In genomic region chr3:52610466-52610865, GRCm38 (mm10) we compare ENCODE assay signal across 17 mouse cellular contexts.
"Had no signal": no experiment of that assay in that cellular context is flagged by ENCODE, and none has a peak within 500 bp of the region (broad histone marks: within the 10 kb centered on the region; RNA-seq: fewer than 3 reads in every experiment).

No protein-coding gene starts in this region.

- H3K4me1 ChIP-seq: liver, embryonic 13.5 days; neural tube, embryonic 12.5 days had no signal

- DNase-seq: kidney, adult 18-20 months; kidney, adult 9 months; kidney, postnatal 14 days; kidney, postnatal 4 days; layer of hippocampus, adult 9-11 months; liver, embryonic 13.5 days; lung, adult 2 months; lung, postnatal 14 days; lung, postnatal 4 days; midbrain, embryonic 14.5 days; right cerebral cortex, adult 18-20 months; right cerebral cortex, postnatal 14 days; right cerebral cortex, postnatal 4 days had no signal

- H3K4me3 ChIP-seq: layer of hippocampus, adult 2 months; liver, embryonic 13.5 days; neural tube, embryonic 12.5 days; neural tube, embryonic 15.5 days had no signal

- H3K27me3 ChIP-seq: liver, embryonic 13.5 days; neural tube, embryonic 12.5 days; neural tube, embryonic 15.5 days had no signal

- H3K27ac ChIP-seq: layer of hippocampus, adult 2 months; liver, embryonic 13.5 days; neural tube, embryonic 12.5 days; neural tube, embryonic 15.5 days; stomach, postnatal 0 days had no signal

- H3K36me3 ChIP-seq: liver, embryonic 13.5 days; neural tube, embryonic 12.5 days; neural tube, embryonic 15.5 days had no signal
